Mouse (Mus musculus) splenic B cell, adult 2 months (primary cell): ENCODE data around the gene Smarca2.

Experiments used
- DNase-seq: peaks from one replicate; pipeline ENCODE4 v3.0.0-alpha.2; 2011; ENCODE audit warnings: low read depth, low spot score
- H3K27me3 ChIP-seq: 2 replicates; pipeline ENCODE4 v1.6.1; 2012; ENCODE audit warnings: mild to moderate bottlenecking, low read length, moderate library complexity, mixed read lengths; ENCODE audit not compliant: control insufficient read depth, poor library complexity, insufficient read depth, severe bottlenecking
- H3K36me3 ChIP-seq: 2 replicates; pipeline ENCODE4 v1.6.1; 2012; ENCODE audit warnings: mild to moderate bottlenecking, low read length, moderate library complexity, mixed read lengths; ENCODE audit not compliant: control insufficient read depth, poor library complexity, insufficient read depth, severe bottlenecking

The Smarca2 gene

DNA sequence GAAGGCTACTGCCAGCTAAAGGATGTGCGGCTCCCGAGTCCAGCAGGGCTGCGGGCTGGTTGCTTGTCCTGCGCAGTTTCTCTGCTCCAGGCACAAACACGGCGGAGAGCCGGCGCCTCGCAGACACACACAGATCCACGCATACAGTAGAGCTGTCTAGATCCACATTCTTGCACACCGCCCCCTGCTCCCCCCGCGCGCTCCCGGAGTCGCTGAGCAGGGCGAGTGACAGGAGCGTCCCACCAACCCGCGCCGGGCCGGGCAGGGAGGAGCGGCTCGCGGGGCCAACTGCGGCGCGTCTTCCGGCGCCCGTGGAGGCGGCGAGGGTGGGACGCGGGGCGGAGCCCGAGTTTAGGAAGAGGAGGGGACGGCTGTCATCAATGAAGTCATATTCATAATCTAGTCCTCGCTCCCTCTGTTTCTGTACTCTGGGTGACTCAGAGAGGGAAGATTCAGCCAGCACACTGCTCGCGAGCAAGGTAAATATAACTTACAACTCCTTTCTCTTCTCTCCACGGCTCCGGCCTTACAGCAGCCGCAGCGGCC is at the start of gene Smarca2:
Gene Smarca2 (plus strand): TSS at position 296 of the 546 bp plus-strand sequence.
- H3K27me3 ChIP-seq: no peaks in the 10 kb centered on the region
- H3K36me3 ChIP-seq: no peaks in the 10 kb centered on the region
- DNase-seq: peak; percentile 95

DNA sequence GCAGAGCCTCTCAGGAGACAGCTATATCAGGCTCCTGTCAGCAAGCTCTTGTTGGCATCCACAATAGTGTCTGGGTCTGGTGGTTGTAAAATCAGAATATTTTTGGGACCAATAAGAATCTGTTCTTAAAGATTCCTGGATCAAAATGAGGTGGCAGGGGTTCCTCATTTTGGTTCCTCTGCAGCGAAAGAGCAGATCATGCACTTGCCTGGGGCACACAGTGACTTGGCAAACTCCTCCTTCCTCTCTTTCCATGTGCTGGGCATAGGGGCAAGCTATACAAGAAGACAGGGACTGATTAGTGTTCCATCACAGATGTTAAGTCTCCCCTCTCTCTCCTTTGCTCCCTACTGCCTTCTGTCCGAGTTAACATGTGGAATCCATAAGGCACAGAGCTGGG is 40.0 kb upstream of the Smarca2 start:
- Histone ChIP-seq H3K27me3 (no peaks in the 10 kb centered on the region), H3K36me3 (no peaks in the 10 kb centered on the region)
- DNase-seq: no peak

DNA sequence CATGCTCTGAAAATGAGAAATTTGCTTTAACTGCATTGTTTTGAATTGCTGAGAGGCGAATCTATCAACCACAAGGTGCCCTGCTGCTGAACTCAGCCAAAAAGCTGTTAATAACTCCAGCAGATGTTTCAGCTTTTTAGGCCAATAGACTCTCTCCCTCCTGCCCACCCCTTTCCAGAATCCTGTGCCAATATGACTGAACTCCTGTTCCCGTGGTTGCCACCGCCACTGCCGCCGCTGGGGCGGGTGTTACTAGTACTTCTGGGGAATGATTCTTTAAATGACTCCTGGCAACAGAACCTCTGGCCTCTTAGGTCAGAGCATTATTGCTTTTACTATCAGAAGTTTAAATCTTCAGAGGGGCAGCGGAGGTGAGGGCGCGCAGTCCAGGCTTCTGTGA is 38.7 kb upstream of the Smarca2 start:
- H3K36me3 ChIP-seq: no peaks in the 10 kb centered on the region
- H3K27me3 ChIP-seq: no peaks in the 10 kb centered on the region
- no peak for DNase-seq

DNA sequence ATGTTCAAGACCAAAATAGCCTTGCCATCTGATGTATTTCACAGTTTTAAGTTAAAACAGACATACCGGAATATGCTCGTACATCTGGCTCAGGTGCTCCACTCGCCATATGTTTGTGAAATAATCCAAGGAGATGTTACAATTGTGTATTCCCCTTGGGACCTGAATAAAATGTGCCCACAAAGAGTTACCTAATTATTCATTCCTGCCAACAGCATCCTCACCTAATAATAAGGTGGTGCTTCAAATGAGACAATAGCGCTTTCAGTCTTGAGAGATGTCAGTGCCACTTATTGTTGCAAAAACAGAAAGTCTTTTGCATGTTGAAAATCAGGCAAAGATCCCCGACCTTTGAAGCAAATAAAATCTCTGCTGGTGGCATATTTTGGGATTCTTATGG is 36.6 kb upstream of the Smarca2 start:
- Histone ChIP-seq H3K27me3 (no peaks in the 10 kb centered on the region), H3K36me3 (no peaks in the 10 kb centered on the region)
- DNase-seq: no peak

DNA sequence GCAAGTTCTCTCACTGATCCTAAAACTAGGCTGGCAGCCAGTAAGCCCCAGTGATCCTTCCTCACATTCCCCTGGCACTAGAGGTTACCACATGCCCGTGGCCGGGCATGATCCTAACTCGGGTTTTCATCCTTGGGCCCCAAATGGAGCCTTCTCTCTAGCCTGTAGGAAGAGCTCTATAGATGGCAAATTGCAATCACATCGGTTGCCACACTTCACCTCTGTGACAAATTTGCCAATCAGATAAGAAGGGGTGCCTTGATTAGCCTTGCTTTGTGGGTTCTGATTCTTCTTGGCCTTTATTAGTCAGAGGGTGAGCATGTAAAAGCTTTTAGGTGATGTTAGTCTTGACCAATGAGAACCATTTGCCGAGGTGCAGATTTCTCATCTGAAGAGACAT is 35.9 kb upstream of the Smarca2 start:
- no peak for DNase-seq
- Histone ChIP-seq H3K27me3 (no peaks in the 10 kb centered on the region), H3K36me3 (no peaks in the 10 kb centered on the region)

DNA sequence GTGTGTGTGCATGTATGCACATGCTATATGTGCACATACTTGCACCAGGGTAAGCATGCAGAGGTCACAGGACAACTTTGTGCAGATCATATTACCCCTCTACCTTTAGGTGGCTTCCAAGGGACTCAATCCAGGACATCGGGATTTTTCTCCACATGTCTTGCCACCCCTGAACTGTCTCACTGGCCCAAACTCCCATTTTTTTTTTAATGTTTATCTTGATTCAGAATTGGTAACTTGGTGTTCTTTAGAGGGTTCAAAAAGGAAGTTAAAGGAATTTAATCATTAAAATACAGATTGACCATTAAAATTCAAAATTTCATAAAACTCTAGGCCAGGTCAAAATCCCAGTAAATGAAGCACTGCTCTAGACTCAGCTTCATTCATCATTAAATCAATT is 35.4 kb upstream of the Smarca2 start:
- Histone ChIP-seq H3K36me3 (no peaks in the 10 kb centered on the region), H3K27me3 (no peaks in the 10 kb centered on the region)
- DNase-seq: no peak

DNA sequence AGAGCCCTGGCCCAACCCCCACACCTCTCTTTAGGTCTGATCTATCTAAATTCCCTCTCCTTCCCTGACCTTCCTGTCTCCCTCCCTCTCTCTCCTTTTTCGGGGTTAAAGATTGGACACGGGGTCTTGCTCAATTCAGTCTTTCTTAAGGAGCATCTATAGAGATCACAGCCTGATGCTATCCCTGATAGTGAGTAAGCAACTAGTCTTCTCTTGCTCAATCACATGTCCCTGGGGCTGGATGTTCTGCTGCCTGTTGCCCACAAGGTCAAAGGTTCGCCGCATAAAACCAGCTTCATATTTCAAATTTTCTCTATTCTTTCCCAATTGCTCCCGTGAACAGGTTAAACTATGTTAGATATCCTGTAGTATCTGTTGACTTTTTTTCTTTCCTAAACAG is 25.2 kb upstream of the Smarca2 start:
- DNase-seq: no peak
- H3K27me3 ChIP-seq: no peaks in the 10 kb centered on the region; the same call in 1 of the 2 replicates
- H3K36me3 ChIP-seq: no peaks in the 10 kb centered on the region

DNA sequence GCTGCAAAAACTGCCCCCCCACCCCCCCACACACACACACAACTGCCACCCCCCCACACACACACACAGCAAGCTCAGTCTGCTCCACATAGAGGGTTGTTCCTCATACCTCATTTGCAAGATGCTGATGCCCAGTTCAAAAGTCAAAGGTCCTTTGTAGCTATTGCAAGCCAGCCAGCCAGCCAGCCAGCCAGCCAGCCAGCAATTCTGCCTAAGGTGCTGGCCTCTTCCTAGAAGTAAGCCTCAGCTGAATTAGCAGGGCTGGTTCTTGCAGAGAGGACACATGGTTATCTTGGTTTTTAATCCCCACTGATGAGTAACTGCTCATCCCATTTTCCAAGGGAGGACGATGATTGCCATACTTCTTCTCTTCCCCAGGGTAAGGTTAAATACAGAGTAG is 24.8 kb upstream of the Smarca2 start:
- no peaks in the 10 kb centered on the region for H3K36me3 ChIP-seq
- no peak for DNase-seq
- H3K27me3 ChIP-seq: no peaks in the 10 kb centered on the region; the same call in 1 of the 2 replicates

DNA sequence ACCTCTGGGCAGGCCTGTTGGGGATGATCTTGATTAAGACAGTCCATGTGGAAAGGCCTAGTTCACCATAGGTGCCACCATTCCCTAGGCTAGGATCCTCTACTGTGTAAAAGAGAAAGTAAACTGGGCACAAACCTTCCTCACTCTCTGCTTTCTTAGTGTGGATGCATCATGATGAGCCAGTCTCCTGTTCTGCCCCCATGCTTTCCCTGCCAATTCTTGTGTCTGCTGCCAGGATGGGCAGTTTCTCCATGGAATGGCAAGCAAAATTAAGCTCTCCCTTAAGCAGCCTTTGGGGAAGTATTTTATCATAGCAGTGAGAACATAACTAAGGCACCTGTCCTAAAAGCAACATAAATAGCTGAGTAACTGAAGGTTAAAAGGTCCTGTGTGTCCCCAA is 10.2 kb upstream of the Smarca2 start:
- H3K27me3 ChIP-seq: no peaks in the 10 kb centered on the region; the same call in 1 of the 2 replicates
- no peak for DNase-seq

DNA sequence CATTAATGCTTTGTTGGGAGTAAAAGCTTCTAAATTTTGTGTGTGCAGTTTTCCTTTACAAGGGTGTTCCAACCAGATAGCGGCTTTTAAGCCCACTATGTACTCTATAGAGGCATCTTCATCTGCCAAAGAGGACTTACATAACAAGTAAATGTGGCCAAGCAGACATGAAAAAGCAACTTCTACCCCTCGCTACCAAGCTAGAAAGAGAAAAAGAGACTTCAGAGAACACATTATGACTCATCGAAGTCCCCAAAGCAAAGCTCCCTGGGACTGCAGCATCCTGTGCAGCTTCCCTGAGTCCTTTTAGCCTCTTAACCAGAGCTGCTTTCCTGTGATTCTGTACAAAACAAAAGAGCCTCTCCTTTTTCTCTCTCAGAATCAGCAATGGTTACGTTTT is 3.4 kb upstream of the Smarca2 start:
- Histone ChIP-seq H3K36me3 (no peaks in the 10 kb centered on the region), H3K27me3 (no peaks in the 10 kb centered on the region)
- no peak for DNase-seq

More for the DNA sequence above, 10.2 kb upstream of the Smarca2 start:
- H3K36me3 ChIP-seq: no peaks in the 10 kb centered on the region

DNA sequence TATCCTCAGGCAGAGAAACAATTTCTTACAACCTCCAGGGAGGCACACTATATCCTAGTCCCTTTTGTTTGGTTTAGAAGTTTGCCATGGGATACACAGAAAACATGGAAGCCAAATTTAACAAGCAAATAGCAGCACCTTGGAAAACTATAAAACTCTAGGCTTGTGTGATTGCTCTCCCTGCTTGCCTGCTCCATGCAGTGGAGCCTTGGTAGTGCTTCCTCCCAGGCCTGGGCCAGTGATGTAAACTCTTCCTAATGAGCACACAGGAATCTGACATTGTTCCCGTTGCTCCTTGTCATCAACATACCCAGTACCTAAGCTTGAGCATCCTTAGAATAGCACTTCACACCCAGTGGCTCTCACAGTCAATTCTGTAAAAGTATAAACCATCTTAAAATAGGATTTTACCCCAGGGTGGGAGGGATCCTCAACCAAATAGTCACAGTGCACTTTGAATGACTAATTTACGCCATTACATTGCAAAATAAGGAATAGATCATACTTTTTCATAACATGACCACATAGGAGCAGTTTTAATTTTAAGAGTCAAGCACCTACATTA is 1.5 kb upstream of the Smarca2 start:
- Histone ChIP-seq H3K27me3 (no peaks in the 10 kb centered on the region), H3K36me3 (no peaks in the 10 kb centered on the region)
- DNase-seq: no peak

DNA sequence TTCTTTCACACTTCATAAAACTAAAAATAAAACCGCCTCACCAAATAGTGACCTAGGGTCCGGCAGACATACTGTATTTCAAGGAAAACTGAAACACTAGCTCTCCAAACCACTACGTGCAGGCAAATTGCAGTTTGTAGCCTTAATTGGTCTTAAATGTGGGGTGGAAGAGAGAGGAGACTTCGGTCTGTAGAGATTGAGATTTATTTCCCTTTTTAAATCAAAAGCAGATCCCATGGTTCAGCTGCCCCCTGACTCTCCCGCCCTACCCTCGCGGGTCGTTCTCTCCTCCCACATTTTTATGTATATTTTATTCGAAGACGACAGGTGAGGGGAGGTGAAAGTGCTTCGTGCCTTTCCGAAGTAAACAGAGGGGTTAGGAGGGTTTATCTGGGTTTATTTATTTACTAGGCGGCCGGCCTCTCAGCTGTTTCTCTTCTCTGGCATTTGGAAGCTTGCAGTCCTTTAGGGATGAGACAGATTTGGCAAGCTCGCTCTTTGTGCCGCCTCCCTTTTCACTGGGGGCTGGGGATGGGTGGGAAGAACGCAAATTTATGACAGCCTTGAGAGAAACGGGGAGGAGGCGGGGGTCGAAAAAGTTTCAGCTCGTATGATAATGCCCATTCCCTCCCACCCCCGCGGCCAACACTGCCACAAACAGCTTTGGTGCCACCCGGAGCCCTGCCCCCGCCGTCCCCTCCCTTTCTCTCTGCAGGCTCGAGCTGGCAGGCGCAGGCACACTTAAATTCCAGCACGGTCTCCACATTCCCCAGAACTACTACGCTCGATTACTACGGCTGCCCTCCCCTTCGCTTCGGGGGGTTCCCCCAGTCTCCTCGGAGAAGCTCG is 720 bp upstream of the Smarca2 start:
- DNase-seq: peak; percentile 2

DNA sequence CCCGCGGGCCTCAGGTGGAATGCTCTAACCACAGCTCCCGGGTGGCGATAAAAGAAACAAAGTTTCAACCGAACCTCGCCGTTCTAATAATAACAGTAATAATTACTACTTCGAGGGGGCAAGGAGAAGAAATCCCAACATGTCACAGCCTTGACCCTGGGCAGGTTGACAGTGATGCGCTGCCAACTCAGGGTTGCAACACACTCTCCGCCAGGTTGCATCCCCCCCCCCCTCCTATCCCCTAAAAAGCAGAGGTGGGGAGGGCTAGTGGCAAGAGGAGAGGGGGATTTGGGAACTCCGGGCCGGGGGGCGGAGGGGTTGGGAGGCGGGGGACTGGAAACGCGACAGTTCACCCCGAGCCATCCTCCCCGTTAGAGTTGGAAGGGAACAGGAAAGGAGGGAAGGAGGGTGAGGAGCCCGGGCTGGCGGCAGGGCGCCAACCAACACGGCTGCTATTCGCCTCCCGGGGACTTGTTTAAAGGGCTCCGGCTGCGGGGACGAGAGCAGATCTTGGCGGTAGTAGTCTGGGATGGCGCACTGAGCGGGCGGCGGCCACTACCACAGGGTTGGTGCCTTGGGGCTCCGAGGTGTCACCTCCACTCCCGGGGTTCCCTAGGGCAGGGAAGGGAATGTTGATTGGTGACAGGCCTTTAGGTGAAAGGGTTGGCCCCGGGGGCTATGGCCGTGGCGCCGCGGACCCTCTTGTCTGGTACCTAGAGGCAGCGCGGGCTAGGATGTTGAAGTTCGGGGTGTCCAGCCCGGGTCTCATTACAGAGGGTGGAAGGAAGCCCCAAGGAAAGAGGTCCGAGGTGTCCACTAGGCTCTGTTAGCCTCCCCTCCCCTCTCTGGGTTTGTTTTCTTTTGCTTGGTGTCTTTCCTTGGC is 829 bp downstream of the Smarca2 start:
- H3K36me3 ChIP-seq: no peaks in the 10 kb centered on the region
- peak; percentile 47 for DNase-seq

More for the DNA sequence above, 720 bp upstream of the Smarca2 start:
- Histone ChIP-seq H3K36me3 (no peaks in the 10 kb centered on the region), H3K27me3 (no peaks in the 10 kb centered on the region)

DNA sequence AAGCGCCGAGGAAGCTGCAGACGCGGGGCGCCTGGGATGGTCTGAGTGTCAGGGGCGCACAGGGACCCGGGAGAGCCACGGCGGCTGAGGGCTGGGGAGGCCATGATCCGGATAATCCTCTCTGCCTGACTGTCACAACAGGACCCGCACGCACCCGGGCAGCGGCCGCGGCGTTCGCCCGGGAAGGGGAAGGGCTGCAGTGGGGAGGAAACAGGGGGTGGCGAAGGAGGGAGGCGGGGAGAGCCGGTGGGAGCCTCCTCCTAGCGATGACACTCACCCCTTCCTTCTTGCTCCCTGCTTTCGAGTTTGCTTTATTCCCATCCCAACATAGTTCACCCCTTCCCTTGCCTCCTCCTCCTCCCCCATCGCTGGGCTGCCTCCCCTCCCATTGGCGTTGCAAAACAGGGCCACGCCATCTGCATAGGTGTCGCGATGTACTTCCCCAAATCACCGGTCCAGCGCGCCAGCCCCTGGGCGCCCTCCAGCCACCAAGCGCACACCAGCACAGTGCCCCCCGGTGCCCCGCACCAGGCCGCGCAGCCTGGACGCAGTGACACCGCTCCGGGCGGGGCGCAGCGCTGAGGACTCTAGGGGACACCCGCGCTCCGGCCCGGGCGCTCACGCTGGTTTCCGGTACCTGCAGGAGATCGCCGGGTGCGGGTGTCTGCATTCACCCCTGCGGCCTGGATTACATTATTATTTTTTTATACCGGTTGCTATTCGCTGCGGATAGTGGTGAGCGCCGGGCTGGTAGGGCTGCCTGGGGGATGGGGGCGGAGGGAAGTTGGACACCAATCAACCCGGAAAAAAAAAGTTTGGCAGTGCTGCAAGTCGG is 1.7 kb downstream of the Smarca2 start:
- no peaks in the 10 kb centered on the region for H3K27me3 ChIP-seq
- no peaks in the 10 kb centered on the region for H3K36me3 ChIP-seq
- peak; percentile 86 for DNase-seq

More for the DNA sequence above, 829 bp downstream of the Smarca2 start:
- H3K27me3 ChIP-seq: no peaks in the 10 kb centered on the region
